Mouse (Mus musculus): ENCODE results near the gene Rab11fip4.
A peak's percentile ranks its signal among the peaks of the same experiment; 100 is the strongest.

The Rab11fip4 gene

DNA sequence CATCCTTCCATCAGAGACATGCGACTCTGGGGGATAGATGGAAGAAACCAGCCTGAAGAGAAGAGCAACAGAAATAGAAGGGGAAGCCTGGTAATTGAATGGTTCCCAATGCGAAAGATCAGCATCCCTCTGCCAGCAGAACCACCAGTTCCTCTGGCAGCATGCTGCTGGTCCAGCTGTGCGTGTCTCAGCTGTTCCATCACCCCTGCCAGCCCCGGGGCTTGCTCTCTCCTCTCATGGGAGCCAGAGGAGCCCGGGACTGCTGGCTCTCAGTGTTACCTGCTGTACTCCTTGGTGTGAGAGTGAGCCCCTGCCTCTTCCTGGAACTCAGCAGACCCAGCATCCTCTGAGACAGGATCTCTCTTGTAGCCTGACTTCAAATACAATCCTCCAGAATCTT is 24.9 kb downstream of the Rab11fip4 start:
- DNase-seq, result no peak

DNA sequence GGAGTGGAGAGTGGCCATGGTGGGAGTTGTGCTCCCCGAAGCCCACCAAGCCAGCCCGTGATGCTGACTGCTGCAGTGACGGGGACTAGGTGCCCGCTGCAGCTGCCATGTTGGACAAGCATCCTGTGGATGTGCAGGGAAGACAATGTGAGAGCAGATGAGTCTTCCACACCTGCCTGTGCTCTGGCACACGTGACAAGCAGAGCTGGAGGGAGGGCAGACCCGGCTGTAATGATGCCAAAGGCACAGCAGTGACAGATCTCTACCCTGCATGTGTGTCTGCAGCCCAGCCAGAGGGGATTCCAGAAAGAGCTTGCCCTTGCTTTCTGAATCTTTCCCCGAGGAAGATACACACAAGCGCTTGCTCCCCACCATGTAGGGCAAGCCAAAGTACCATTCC is 27.0 kb downstream of the Rab11fip4 start:
- DNase-seq, result peak; percentile 67

DNA sequence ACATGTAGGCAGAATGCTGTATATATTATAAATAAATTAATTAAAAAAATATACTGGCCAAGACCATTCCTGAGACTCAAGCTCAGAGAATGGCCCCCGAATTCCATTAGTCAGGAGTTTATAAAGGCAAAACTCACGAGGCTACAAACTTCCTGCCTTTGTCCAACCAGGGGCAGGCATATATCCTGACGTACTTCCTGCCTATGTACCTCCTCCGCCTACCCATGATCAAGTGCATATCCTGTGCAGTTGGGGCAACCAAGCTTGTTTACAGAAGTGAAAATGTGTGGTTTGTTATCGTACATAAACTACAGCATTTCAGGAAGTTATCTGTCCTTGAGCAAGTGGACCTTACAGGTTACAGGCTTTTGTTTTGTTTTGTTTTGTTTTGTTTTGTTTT is 32.0 kb downstream of the Rab11fip4 start:
- DNase-seq, result no peak

DNA sequence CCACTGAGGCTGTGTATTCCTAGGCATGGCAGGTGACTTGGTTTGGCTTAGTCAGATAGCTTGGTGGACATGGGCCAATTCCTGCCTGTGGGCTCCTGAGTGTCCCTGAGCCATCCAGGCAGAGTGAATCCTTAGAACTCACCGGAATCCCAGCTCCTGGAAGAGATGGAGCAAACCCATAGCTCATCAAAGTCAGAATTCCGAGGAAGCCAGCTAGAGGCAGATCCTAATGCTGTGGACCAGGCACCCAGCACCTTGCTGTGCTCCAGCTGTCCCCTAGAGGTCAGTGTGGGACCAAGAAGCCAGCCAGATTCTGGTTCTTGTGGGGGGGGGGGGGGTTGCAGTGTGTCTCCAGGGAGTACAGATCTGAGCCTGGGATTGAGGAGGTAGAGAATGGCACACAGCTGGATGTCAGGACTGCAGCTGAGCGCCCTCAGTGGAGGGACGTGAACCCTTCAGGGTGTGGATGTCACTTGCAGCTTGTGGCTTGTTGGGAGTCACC is 33.8 kb downstream of the Rab11fip4 start:
- peak; percentile 75 for DNase-seq

DNA sequence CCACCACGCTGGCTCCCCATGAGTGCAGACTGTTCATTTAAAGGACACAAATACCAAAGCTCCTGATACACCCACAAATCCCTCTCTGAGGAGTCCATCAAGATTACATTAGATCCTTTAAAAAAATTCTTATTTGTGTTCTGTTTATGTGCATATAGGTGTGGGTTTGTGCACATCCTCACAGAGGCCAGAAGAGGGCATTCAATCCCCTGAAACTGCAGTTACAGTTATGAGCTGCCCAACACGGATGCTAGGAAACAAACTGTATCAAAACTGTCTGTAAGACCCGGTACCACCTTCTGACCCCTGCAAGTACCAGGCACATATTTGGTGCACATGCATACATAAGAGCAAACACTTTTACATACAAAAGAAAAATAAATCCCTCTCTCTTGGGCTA is 37.7 kb downstream of the Rab11fip4 start:
- no peak for DNase-seq

DNA sequence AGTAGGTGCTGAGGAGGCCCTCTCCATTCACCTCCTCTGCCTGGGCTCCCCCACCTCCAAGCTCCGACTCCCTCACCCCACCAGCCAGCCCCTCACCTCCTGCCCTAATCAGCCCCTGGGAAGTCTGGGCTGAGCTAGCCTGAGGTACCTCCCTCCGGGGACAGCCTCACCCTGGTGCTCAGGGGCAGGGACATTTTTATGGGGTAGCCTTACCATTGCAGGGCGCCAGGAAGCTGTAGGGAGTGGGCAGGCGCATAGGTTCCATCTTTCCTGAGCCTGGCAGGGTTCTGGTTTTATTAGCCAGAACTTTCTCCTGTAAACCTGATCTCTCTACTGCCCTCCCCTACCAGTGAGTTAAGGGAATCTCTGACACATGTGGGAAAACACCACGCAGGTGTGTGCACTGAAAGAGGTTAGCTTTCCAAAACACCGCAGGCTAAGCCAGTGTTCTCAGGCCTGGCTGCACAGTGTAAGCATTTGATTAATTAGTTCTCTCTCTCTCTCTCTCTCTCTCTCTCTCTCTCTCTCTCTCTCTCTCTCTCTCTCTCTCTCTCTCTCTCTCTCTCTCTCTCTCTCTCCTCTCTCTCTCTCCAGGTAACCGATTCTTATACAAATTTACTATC is 38.9 kb downstream of the Rab11fip4 start:
- DNase-seq, result no peak

DNA sequence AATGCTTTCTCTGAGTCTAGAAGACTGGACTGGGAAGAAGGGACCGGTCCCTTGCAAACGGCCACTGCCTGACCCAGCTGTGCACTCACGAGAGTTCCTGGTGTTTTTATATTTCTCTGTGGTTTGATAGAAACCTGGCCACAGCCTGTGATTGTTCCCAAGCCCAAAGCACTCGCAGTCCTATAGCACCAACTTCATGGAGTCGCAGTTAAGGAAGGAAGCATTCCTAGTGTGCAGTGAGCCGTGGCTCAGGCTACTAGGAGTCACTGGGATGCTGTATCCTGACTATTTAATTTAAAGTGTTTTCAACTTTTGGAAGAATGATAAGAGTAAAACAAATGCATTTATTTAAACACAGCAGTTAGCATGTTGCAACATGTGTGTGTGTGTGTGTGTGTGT is 39.5 kb downstream of the Rab11fip4 start:
- DNase-seq, result no peak

DNA sequence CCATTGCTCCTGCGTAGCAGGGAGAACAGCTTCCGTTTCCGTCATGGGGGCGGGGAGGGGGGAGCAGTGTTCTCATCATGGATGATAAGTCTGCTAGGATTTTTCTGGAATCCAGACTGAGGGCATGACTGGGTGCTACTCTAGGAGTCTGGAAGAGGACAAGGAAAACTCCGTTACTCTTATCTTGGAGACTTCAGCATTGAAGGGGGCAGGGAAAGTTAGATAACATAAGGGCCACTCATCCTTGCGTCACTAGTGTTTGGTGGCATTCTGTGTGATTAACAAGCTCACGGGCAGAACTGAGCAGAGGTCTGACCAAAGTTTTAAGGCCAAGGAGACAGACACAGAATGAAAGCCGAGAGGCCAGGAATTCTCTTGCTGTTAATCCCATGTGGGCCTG is 42.4 kb downstream of the Rab11fip4 start:
- no peak for DNase-seq

DNA sequence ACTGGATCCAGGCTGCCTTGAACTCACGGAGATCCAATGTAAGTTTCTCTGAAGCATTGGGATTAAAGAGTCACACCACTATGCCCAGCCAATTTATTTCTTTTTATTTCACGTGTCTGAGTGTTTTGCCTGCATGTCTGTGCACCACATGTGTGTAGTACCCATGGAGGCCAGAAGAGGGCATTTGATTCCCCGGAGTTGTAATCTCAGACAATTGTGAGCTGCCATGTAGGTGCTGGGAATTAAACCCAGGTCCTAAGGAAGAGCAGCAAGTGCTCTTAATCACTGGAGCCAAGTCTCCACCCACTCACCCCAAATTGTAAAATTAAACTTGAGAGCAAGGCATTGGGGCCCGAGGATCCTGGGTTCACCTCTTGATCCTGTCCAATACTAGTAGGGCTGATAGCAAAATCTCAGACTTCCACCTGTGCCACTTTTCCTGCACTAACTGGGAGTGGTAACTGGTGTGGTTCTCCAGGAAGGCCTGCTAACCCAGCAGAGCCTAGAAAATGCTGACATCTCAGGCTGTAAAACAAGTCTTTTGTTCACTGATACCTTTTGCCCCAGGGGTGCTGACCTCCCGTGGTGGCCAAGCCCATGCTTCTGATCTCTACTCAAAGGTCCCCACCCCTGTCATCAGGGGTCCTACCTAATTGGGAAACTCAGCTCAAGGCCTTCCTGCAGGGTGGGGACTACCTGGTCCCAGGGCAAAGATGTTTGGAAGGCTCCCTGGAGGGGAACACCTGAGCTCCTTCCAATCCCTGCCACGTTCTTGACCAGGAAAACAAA is 44.8 kb downstream of the Rab11fip4 start:
- DNase-seq, result no peak

DNA sequence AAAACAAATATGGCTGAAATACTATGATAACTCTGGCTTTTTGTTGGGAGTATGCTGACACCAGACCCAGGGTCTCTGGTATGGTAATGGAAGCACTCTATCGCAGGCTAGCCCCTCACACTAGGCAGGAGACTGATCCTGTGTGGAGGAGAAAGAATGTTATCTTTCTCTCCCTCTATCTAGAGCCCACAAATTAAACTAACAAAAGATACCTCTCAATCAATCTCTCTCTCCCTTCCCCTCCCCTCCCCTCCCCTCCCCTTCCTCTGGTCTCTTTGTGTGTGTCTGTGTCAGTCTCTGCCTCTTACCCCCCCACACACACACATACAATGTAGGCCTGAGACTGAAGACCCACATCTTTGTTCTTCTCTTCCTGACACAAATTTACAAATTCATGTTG is 45.5 kb downstream of the Rab11fip4 start:
- DNase-seq, result no peak

DNA sequence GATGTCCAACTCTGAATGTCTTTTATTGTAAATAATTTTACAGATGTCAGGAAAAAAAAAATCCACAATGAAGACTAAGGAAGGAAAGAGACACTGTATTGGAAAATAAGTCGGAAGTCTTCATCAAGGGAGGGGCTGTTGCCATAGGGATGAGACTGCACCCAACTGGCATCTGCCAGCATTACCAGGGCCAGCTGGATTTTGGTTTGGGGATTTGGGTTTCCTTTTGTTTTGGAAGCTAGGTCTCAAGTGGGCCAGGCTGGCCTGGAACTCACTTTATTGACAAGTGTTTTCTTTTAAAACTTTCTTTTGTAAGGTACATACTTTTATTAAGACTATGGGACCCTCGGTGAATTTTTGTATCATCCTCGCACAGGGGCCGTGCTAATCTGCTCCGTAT is 47.7 kb downstream of the Rab11fip4 start:
- DNase-seq, result no peak

DNA sequence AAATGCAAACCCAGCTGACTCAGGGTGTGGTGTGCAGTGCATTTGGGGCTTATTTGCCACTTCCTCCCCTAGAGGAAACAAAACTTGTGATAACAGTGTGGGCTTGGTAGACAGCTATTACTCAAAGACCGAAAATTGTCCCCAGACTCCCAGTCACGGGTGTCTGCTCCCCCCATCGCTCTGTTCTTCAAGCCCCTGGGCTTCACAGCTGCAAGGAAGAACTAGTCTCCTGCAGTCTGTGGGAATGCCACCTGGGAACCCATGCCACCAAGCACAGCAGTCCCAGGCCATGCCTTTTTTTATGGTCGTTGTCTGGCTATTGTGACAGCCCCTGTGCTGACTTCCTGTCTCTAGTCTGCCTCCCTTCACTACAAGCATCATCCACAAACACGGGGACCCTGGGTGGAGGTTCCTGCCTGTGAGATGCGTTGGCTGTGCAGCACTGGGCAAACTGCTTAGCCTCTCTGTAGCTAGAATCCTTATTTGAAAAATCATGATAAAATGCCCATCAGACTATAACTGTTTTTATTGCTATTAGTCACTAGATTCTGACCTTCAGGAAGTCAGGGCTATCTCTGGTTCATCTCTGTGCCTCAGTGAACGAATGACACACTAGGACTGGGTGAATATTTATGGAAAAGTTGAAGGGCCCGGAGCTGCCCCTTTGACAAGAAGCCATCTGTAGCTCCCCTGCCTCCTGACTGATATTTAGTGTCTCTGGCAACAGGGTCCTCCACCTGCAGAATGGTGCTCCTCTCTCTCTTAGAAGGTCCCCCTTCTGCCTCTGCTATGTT is 50.1 kb downstream of the Rab11fip4 start:
- DNase-seq, result peak; percentile 68

DNA sequence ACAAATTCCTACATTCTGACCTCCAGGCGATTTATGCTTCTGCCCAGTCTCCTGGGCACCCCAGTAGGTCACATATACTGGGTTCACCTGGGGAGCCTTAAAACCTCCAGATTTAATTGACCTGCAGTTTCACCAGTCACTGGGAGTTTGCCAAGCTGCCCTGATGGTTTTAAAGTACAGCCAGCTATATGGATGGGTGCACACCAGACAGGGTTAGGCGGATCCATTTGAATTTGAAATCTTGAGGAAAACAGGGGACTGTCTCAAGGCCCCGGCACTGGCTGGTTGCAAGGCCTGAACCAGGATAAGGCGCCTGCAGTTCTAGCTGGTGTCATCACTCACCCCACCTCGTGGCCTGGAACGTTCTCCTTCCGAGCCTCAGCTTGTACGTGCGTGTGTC is 52.7 kb downstream of the Rab11fip4 start:
- no peak for DNase-seq

DNA sequence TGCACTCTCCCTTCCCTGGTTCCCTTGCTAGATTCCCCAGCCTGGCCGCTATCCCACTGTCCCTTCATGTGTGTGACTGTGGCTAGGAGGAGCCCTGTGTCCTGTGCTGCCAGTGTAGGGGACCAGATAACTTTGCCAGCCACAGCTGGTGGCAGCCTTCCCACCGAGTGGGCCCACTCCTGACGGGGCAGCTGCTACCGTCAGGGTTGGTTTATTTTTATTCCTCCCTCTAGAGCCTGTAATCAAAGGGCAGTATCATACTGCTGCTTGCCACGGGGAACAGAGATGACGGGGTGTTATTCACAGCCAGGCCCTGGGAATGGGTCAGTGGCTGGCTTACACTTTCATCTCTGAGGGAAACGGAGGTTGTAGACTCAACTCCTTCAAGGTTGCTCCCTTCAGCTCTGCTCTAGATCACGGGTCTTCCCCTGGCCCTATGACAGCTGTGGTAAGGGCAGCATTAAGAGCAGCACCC is 53.7 kb downstream of the Rab11fip4 start:
- no peak for DNase-seq

DNA sequence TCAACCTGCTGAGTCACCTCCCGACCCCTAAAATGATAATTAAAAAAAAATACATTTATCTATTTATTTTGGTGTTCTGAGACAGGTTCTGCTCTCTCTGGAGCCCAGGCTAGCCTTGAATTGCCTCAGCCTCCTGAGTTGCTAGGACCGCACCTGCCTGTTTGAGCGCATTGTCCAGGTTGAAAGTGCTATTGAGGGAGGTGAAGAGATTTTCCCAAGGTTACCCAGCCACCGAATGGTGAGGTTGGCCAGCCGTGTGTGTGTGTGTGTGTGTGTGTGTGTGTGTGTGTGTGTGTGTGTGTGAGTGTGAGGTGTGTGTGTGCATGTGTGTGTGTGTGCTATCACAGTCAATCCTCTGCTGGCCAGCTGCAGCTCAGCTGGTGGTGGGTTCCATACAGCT is 55.0 kb downstream of the Rab11fip4 start:
- no peak for DNase-seq

DNA sequence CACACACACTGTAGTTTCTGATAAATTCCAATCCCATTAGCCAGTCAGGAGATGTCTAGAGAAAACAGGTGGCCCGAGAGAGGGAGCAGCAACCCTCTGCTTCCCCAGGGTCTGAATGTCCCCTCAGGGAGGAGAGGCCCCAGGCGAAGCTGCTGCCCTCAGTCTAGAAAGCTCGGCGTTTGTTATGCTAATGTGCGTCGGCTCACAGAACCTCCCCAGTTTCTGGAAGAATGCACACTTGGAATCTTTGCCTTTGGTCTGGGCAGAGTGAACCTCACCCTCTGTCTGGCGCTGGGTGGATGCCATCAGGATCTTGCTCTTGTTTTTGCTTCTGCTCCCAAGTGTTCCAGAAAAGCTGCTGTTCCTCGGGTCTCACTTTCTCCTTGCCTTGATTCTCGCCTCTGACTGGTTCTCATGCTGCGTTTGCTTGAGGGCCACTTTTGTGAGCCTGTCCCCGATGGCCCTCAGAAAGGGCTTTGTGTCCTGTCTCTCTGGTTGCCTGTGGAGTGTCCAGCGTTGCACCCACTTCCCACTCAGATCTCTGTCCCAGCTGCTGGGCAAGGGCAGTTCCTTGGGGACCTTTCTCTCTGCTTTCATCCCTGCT is 55.6 kb downstream of the Rab11fip4 start:
- DNase-seq, result no peak

DNA sequence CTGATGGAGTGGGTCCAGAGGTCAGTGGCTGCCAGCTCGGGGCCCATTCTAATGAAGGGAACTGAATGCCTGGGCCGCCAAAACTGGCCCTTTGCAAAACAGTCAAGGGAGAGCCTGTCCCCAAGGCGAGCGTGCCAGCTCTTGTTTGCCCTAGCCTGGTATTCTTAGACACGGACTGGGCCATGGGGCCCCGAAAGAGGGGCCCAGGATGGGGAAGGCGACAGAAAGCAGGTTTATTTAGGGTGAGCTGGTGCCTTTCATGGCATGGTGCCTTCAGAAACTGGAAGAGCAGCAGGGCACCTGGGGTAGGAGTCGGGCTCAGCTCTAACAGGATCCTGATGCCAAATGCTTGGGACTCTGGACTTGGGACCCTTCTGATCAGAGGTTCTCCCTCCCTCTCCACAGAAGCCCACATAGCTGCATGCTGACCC is 56.1 kb downstream of the Rab11fip4 start:
- DNase-seq, result no peak

DNA sequence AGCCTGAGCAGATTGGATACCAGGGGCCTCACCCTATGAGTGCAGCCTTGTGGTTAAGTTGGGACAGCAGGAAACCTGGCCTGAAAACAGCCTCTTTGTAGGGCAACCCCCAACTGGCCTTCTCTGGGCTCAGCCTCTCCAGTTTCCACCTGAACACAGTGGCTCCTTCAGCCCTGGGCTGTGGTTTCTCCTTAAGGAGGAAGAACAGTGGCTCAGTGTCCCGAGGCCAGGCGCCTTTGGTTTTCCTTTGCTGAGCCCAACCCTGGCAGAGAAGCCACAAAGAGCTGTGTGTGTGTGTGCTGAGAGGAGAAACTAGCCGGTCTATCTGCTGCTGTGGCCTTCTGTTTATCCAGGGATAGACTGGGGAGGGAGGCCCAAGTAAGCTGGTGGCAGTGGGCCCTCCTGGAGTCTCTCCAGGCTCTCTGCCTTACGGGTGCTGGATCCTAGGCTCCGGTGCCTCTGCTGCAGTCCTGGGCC is 59.4 kb downstream of the Rab11fip4 start:
- no peak for DNase-seq

DNA sequence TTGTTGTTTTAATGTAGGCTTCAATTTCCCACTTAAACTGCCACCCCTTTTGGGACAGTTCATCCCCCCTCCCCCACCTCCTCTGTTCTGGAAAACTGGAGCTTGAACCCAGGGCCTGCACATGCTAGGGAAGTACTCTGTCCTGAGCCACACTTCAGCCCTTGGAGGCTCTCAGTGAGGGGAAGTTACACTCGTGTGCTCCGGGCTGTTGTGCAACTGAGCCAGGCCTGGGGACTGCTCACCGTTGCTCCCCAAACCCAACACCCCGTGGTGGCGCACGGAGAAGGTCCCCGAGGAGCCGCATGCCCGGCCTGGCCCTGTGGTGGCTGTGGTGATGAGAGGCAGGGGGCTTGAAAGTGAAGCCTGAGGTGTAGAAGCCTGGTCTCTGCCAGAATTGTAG is 61.2 kb downstream of the Rab11fip4 start:
- no peak for DNase-seq

DNA sequence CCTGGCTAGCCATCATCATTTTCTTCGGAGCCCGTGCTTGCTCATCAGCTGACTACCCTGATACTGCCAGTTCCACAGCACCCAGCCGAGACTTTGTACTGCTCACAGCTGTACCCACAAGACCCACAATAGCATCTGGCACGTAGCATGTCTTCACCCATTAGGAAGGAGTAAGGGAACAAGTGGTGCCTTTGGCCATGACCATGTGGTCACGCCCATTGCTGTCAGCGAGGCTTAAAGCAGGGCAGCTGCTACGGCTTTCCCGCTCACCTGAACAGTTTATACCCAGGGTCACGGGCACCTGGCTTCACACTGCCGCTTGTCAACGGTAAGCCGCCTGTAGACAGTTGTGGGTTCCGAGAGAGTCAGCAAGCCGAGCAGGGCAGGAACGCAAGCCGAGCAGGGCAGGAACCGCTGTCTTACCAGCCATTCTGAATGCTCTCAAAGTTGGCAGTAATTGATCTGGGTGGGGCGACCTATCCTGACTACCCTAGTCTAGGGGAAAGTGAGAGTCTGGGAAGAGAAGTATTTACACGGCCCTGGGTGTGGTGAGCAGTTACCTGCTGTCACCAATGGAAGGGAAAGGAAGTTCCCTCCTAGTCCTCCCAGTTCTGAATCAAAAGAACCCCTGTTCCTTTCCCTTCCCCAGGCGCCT is 62.0 kb downstream of the Rab11fip4 start:
- DNase-seq, result peak; percentile 55

DNA sequence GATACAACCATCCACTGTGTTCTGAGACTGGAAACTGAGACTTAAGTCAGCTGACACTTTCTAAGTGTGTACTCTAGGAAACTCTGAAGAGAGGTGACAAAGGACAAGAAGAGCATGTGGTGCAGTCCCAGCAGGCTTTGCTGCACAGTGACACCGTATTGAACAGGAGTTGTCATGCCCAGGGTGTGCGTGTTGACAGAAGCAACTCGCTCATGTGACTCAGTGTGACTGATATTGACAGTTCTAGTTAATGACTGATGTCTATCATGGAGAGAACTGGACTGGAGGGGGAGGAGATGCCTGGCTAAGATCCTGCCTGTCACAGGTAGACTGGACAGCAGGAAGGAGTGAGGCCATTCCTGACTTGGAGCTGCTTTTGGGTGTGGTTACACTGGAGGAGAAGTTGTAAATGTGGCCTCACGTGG is 63.4 kb downstream of the Rab11fip4 start:
- DNase-seq, result no peak

DNA sequence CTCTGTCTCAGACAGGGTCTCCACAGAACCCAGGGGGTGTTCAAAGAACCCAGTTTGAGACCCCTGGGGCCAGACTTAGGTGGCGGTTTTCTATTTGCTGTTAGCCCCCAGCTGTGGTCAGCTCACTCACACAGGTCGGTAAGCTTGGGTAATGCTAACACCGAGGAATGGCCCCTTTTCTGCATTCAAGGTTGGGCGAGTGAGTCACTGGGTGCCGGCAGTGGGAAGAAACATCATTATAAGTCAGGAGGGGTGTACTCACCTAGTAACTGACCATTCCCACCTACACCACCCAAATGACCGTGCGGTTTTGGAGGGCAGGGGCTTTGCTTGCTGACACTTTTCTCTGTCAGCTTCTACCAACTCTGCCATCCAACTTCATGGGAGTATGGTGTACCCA is 64.6 kb downstream of the Rab11fip4 start:
- DNase-seq, result no peak

Measured in thymus, postnatal 14 days (tissue).